Mouse (Mus musculus) liver, postnatal 0 days (tissue): ENCODE results near the gene Gm49394. TPM values are rescaled to one million over a fixed set of nuclear protein-coding genes. Genes with fewer than 3 reads are reported as not detected.
A peak's percentile ranks its signal among the peaks of the same experiment; 100 is the strongest.

Experiments
- ATAC-seq: fragments of 200-750 bp; cut with Nextera tagmentation; 2 replicates; pipeline ENCODE4 v1.8.0; 2017; ENCODE audit warnings: mild to moderate bottlenecking, moderate library complexity
- DNase-seq: peaks from one replicate; pipeline ENCODE4 v3.0.0-alpha.2; 2016
- H3K27ac ChIP-seq: fragments of 300-500 bp; sonication (generic); 2 replicates; pipeline ENCODE4 v1.5.1; 2014; ENCODE audit warnings: antibody characterized with exemption, moderate library complexity, mild to moderate bottlenecking, low read depth
- H3K27me3 ChIP-seq: fragments of 300-500 bp; sonication (generic); 2 replicates; pipeline ENCODE4 v1.6.1; 2014; ENCODE audit warnings: low read length, control low read depth, mixed read lengths; ENCODE audit not compliant: insufficient read depth
- H3K36me3 ChIP-seq: fragments of 300-500 bp; sonication (generic); replicated peaks from 2 replicates; pipeline ENCODE4 v1.6.1; 2014; ENCODE audit warnings: mild to moderate bottlenecking, control low read depth, low read length, moderate library complexity, mixed read lengths; ENCODE audit not compliant: insufficient read depth
- H3K4me1 ChIP-seq: fragments of 300-500 bp; sonication (generic); 2 replicates; pipeline ENCODE4 v1.6.1; 2014; ENCODE audit warnings: antibody characterized with exemption, mild to moderate bottlenecking, control low read depth; ENCODE audit not compliant: insufficient read depth
- H3K4me2 ChIP-seq: fragments of 300-500 bp; sonication (generic); 2 replicates; pipeline ENCODE4 v1.6.1; 2014; ENCODE audit warnings: low read depth, mild to moderate bottlenecking, low read length, moderate library complexity, mixed read lengths
- H3K4me3 ChIP-seq: fragments of 300-500 bp; sonication (generic); 2 replicates; pipeline ENCODE4 v1.5.1; 2014; ENCODE audit warnings: low read depth, low read length
- H3K9ac ChIP-seq: fragments of 300-500 bp; sonication (generic); replicated peaks from 2 replicates; pipeline ENCODE4 v1.6.1; 2014; ENCODE audit warnings: mild to moderate bottlenecking, moderate library complexity
- H3K9me3 ChIP-seq: fragments of 300-500 bp; sonication (generic); 2 replicates; pipeline ENCODE4 v1.6.1; 2016; ENCODE audit warnings: mild to moderate bottlenecking, control low read depth, low read length, mixed read lengths
- CTCF ChIP-seq: sonication (generic); IDR thresholded peaks from 2 replicates; pipeline ENCODE4 v1.5.1; 2016; ENCODE audit warnings: antibody characterized with exemption, low read depth
- EP300 ChIP-seq: IDR thresholded peaks from 2 replicates; pipeline ENCODE4 v1.6.1; 2016; ENCODE audit warnings: antibody characterized with exemption, low read depth, mild to moderate bottlenecking
- WGBS: fragments of 180-500 bp; shearing (Covaris S2); extraction: QIAGEN DNeasy Blood & Tissue Kit; methylation state at CpG from one replicate; pipeline ENCODE4 v1.1.7; 2014; ENCODE audit not compliant: insufficient replicate concordance; 5-methylcytosine and 5-hydroxymethylcytosine counted together
- polyA plus RNA-seq: library from polyadenylated mRNA; unstranded; fragments of >200 nt; fragmentation: Nextera tagmentation; extraction: Ambion mirVana; gene quantifications from 2 replicates; pipeline ENCODE4 v1.2.1, GENCODE M21; 2015

The Gm49394 gene
- polyA plus RNA-seq, 1 experiment from 2014 or later, result 0.04 TPM

DNA sequence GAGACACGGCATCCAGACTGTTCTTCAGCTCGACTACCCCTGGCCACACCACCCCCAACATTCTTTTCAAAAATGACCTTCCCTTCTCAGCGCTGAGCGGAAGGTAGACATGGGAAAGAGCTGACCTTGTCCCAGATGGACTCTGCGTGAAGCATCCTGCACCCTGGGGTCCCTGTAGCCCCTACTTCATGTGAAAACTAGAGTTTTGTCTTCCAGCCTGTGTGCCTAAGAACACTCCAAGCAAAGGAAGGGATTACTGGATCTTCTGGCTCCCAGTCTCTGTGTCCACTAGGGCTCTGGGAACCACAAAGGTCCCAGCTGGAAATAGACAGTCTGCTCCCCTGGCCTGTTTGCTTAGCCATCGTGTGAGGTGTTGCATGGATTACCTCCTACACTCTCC lies 5.4 kb upstream of the Gm49394 start:
- ATAC-seq (no peak), DNase-seq (no peak)
- H3K27me3 ChIP-seq, result no peaks in the 10 kb centered on the region
- H3K27ac ChIP-seq, result no peak overlapping the region
- H3K9me3 ChIP-seq, result peaks cover 15% of the 10 kb centered on the region; the same call in 1 of the 2 replicates
- no peak overlapping the region for H3K4me2 ChIP-seq
- no peak overlapping the region for H3K9ac ChIP-seq
- H3K4me3 ChIP-seq, result no peak overlapping the region
- no peaks in the 10 kb centered on the region for H3K4me1 ChIP-seq
- WGBS, result 60% methylated on average over 6 of the region's 6 CpGs
- TF ChIP-seq CTCF (no peak), EP300 (no peak)
- H3K36me3 ChIP-seq, result no peaks in the 10 kb centered on the region

DNA sequence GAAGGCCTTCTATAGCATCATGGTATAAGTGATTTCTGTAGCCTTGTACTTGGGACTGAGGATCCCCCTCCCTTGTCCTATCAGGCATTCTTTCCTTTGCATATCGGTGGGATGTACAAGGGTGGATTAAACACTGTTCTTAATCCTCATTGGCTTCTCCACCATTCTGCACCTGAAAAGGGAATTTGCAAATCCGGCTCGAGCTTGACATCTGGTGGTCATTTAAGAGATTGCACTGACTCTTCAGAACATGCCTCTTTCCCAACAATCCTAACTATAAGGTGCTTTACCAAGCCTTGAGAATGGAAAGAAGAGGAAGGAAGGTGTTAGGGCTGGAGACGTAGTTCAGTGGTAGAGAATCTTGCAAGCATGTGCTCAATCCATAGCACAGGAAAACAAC lies 2.4 kb upstream of the Gm49394 start:
- 16% methylated on average over 4 of the region's 4 CpGs for WGBS
- ATAC-seq (no peak), DNase-seq (peak; percentile 51)
- no peak for TF ChIP-seq EP300
- peak; percentile 77 for TF ChIP-seq CTCF
- no peaks in the 10 kb centered on the region; the same call in 1 of the 2 replicates for H3K36me3 ChIP-seq
- H3K27me3 ChIP-seq, result no peaks in the 10 kb centered on the region
- H3K4me1 ChIP-seq, result no peaks in the 10 kb centered on the region
- H3K27ac ChIP-seq, result no peak overlapping the region
- H3K9me3 ChIP-seq, result peaks cover 25% of the 10 kb centered on the region; the same call in 1 of the 2 replicates
- H3K9ac ChIP-seq, result no peak overlapping the region
- H3K4me3 ChIP-seq, result no peak overlapping the region
- no peak overlapping the region for H3K4me2 ChIP-seq

GRCm38 (mm10) chr7:142671067-142671466 lies 1.3 kb upstream of the Gm49394 start:
- DNase-seq, result no peak
- no peaks in the 10 kb centered on the region for H3K4me1 ChIP-seq
- H3K27me3 ChIP-seq, result 0 out of 2 replicates have a peak, but pooled peaks cover 2% of the 10 kb centered on the region
- H3K4me3 ChIP-seq, result no peak overlapping the region
- ATAC-seq, result no peak
- no peak overlapping the region for H3K27ac ChIP-seq
- 83% methylated on average over 1 of the region's 1 CpGs for WGBS
- H3K9me3 ChIP-seq, result peaks cover 25% of the 10 kb centered on the region; the same call in 1 of the 2 replicates
- no peak overlapping the region for H3K9ac ChIP-seq
- no peaks in the 10 kb centered on the region; the same call in 1 of the 2 replicates for H3K36me3 ChIP-seq
- no peak overlapping the region for H3K4me2 ChIP-seq
- TF ChIP-seq CTCF (no peak), EP300 (no peak)

DNA sequence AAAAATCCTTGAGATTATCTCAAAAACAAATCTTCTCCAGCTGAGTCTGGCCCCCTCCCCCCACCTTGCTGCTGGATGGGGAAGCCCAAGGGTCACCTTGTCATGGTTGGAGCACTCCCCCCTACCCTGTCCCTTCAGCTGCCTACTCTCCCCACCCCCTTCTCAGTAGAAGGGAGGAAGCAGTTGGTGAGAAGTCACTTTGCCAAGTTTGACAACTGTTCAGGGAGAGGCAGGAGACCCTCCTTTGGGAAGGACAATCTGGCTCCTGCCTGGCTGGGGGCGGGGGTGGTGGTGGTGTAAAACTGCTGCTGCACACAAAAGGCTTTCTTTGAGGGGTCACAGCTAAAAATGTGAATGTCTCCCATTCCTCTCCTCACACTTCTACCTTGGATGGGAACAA lies 1.4 kb downstream of the Gm49394 start:
- TF ChIP-seq CTCF (no peak), EP300 (no peak)
- no peak for DNase-seq
- WGBS, result 79% methylated on average over 1 of the region's 1 CpGs

GRCm38 (mm10) chr7:142667521-142667920 lies 2.2 kb downstream of the Gm49394 start:
- no peak overlapping the region for H3K4me3 ChIP-seq
- no peak for ATAC-seq
- H3K27ac ChIP-seq, result no peak overlapping the region
- peaks cover 25% of the 10 kb centered on the region; the same call in 1 of the 2 replicates for H3K9me3 ChIP-seq
- H3K4me2 ChIP-seq, result no peak overlapping the region
- H3K36me3 ChIP-seq, result no peaks in the 10 kb centered on the region; the same call in 1 of the 2 replicates
- H3K4me1 ChIP-seq, result no peaks in the 10 kb centered on the region
- WGBS, result 86% methylated on average over 18 of the region's 18 CpGs
- no peak for TF ChIP-seq CTCF
- no peak for TF ChIP-seq EP300
- H3K9ac ChIP-seq, result no peak overlapping the region
- peaks cover 38% of the 10 kb centered on the region for H3K27me3 ChIP-seq
- no peak for DNase-seq

More for the DNA sequence above, 1.4 kb downstream of the Gm49394 start:
- Histone ChIP-seq H3K27me3 (peaks cover 30% of the 10 kb centered on the region), H3K4me2 (no peak overlapping the region), H3K9ac (no peak overlapping the region), H3K4me1 (no peaks in the 10 kb centered on the region), H3K36me3 (no peaks in the 10 kb centered on the region; the same call in 1 of the 2 replicates), H3K27ac (no peak overlapping the region), H3K4me3 (no peak overlapping the region), H3K9me3 (peaks cover 25% of the 10 kb centered on the region; the same call in 1 of the 2 replicates)
- no peak for ATAC-seq

DNA sequence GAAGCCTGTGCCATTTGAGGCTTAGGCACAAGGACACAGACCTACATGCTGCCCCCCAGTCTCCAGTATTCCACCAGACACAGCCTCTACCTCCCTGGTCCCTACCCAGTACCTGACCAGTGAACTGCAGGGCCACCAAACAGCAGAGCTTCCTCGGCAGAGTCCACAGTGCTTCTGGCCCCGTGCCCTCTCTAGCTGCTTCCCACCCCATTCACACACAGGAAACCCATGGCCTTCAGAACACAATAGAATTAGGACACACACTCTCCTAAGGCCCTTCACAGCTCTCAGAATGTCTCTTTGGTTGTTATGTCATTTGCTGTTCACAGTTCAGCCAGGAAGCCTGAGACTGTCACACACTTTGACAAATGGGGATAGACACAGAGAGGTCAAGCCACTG lies 3.1 kb downstream of the Gm49394 start, which contains the start of gene Igf2:
Gene Igf2 (minus strand): TSS at position 158 of the 400 bp plus-strand sequence.
- H3K27me3 ChIP-seq, result peaks cover 44% of the 10 kb centered on the region
- ATAC-seq, result no peak
- peaks cover 24% of the 10 kb centered on the region; the same call in 1 of the 2 replicates for H3K9me3 ChIP-seq

More for the DNA sequence above, 3.1 kb downstream of the Gm49394 start, which contains the start of gene Igf2:
- no peaks in the 10 kb centered on the region for H3K4me1 ChIP-seq
- no peak within 1 kb of the TSS for H3K4me3 ChIP-seq
- peak; percentile 11 for DNase-seq
- TF ChIP-seq EP300 (no peak), CTCF (no peak)
- H3K9ac ChIP-seq, result no peak within 1 kb of the TSS
- 35% methylated on average over 2 of the region's 2 CpGs for WGBS
- H3K4me2 ChIP-seq, result no peak within 1 kb of the TSS
- H3K36me3 ChIP-seq, result no peaks in the 10 kb centered on the region; the same call in 1 of the 2 replicates
- no peak within 1 kb of the TSS for H3K27ac ChIP-seq
